Mouse (Mus musculus) MEL (cell line): ENCODE measurements around the gene Spag9. TPM values are rescaled to one million over a fixed set of nuclear protein-coding genes. Genes with fewer than 3 reads are reported as not detected.

Experiments
- DNase-seq: peaks from one replicate; pipeline ENCODE4 v3.0.0; 2011; ENCODE audit warnings: low read depth, low spot score
- H3K27ac ChIP-seq: 2 replicates; pipeline ENCODE4 v1.5.1; 2012; ENCODE audit warnings: low read depth, mild to moderate bottlenecking, control low read depth, low read length, moderate library complexity; ENCODE audit not compliant: control insufficient read depth
- H3K27me3 ChIP-seq, 2 experiments: fragments of 150-350 bp in 1 of 2; sonication (generic) in 1 of 2; 2 replicates each; pipeline ENCODE4 v1.6.1; 2012; ENCODE audit warnings: low read length in 2 of 2, mild to moderate bottlenecking in 2 of 2, improper control_type of control experiment in 1 of 2, moderate library complexity in 1 of 2; ENCODE audit not compliant: insufficient read depth in 2 of 2, control insufficient read depth in 1 of 2
- H3K36me3 ChIP-seq, 2 experiments: 2 replicates each; pipeline ENCODE4 v1.6.1; 2012 to 2014; ENCODE audit warnings: low read length in 2 of 2, improper control_type of control experiment in 1 of 2, inconsistent platforms in 1 of 2, mild to moderate bottlenecking in 1 of 2; ENCODE audit not compliant: insufficient read depth in 2 of 2, control insufficient read depth in 1 of 2
- H3K4me1 ChIP-seq, 2 experiments: fragments of 150-350 bp in 1 of 2; sonication (generic) in 1 of 2; 2 replicates each; pipeline ENCODE4 v1.6.1; 2012; ENCODE audit warnings: low read length in 2 of 2, improper control_type of control experiment in 1 of 2, mild to moderate bottlenecking in 1 of 2; ENCODE audit not compliant: insufficient read depth in 2 of 2, control insufficient read depth in 1 of 2
- H3K4me3 ChIP-seq, 2 experiments: fragments of 150-350 bp in 1 of 2; sonication (generic) in 1 of 2; 2 replicates each; pipeline ENCODE4 v1.5.1; 2012; ENCODE audit warnings: low read depth in 2 of 2, low read length in 2 of 2, mild to moderate bottlenecking in 2 of 2, moderate library complexity in 2 of 2, control low read depth in 1 of 2, improper control_type of control experiment in 1 of 2; ENCODE audit not compliant: control insufficient read depth in 1 of 2, insufficient read depth in 1 of 2
- H3K79me2 ChIP-seq: 2 replicates; pipeline ENCODE4 v1.6.1; 2012; ENCODE audit warnings: mild to moderate bottlenecking, low read length, moderate library complexity; ENCODE audit not compliant: control insufficient read depth, poor library complexity, insufficient read depth
- H3K9ac ChIP-seq: 2 replicates; pipeline ENCODE4 v1.6.1; 2012; ENCODE audit warnings: low read depth, mild to moderate bottlenecking, control low read depth, low read length, moderate library complexity; ENCODE audit not compliant: control insufficient read depth, poor library complexity, severe bottlenecking
- H3K9me3 ChIP-seq: fragments of 150-350 bp; sonication (generic); replicated peaks from 2 replicates; pipeline ENCODE4 v1.6.1; 2012; ENCODE audit warnings: mild to moderate bottlenecking, low read length, improper control_type of control experiment, moderate library complexity; ENCODE audit not compliant: insufficient read depth
- BHLHE40 ChIP-seq: IDR thresholded peaks from 2 replicates; pipeline ENCODE4 v1.6.1; 2012; ENCODE audit warnings: low read depth, mild to moderate bottlenecking, inconsistent platforms, low read length, improper control_type of control experiment, borderline replicate concordance
- CHD2 ChIP-seq: IDR thresholded peaks from 2 replicates; pipeline ENCODE4 v1.6.1; 2011; ENCODE audit warnings: low read length, improper control_type of control experiment
- CTCF ChIP-seq, 3 experiments: IDR thresholded peaks in 2 of 3; conservative IDR thresholded peaks in 1 of 3; 2 replicates each; pipeline ENCODE4 v1.5.1; 2011 to 2012; ENCODE audit warnings: low read length in 3 of 3, low read depth in 2 of 3, mild to moderate bottlenecking in 2 of 3, improper control_type of control experiment in 1 of 3, inconsistent platforms in 1 of 3, mixed read lengths in 1 of 3, moderate library complexity in 1 of 3; ENCODE audit not compliant: control insufficient read depth in 1 of 3, insufficient read depth in 1 of 3, poor library complexity in 1 of 3, severe bottlenecking in 1 of 3
- E2F4 ChIP-seq: IDR thresholded peaks from 2 replicates; pipeline ENCODE4 v1.6.1; 2011; ENCODE audit warnings: low read depth, low read length, improper control_type of control experiment, borderline replicate concordance
- ELF1 ChIP-seq: IDR thresholded peaks from 2 replicates; pipeline ENCODE4 v1.6.1; 2014; ENCODE audit warnings: low read depth, mild to moderate bottlenecking, inconsistent platforms, low read length, improper control_type of control experiment, moderate library complexity
- EP300 ChIP-seq, 2 experiments: IDR thresholded peaks; 2 replicates each; pipeline ENCODE4 v1.6.1; 2011; ENCODE audit warnings: improper control_type of control experiment in 2 of 2, low read length in 2 of 2, low read depth in 1 of 2, mild to moderate bottlenecking in 1 of 2
- ETS1 ChIP-seq: IDR thresholded peaks from 2 replicates; pipeline ENCODE4 v1.6.1; 2012; ENCODE audit warnings: low read depth, mild to moderate bottlenecking, inconsistent platforms, low read length, improper control_type of control experiment, moderate library complexity
- GABPA ChIP-seq: IDR thresholded peaks from 2 replicates; pipeline ENCODE4 v1.6.1; 2012; ENCODE audit warnings: low read depth, mild to moderate bottlenecking, inconsistent platforms, low read length, improper control_type of control experiment, moderate library complexity
- GATA1 ChIP-seq: IDR thresholded peaks from 2 replicates; pipeline ENCODE4 v1.6.1; 2011; ENCODE audit warnings: low read depth, low read length, improper control_type of control experiment
- HCFC1 ChIP-seq: IDR thresholded peaks from 2 replicates; pipeline ENCODE4 v1.6.1; 2012; ENCODE audit warnings: low read depth, mild to moderate bottlenecking, inconsistent platforms, low read length, improper control_type of control experiment, moderate library complexity
- JUND ChIP-seq: IDR thresholded peaks from 2 replicates; pipeline ENCODE4 v1.6.1; 2011; ENCODE audit warnings: low read depth, mild to moderate bottlenecking, improper control_type of control experiment, low read length
- KAT2A ChIP-seq: conservative IDR thresholded peaks from 2 replicates; pipeline ENCODE4 v1.6.1; 2012; ENCODE audit warnings: low read depth, low read length, improper control_type of control experiment, inconsistent platforms
- MAFK ChIP-seq: IDR thresholded peaks from 2 replicates; pipeline ENCODE4 v1.6.1; 2011; ENCODE audit warnings: low read depth, mild to moderate bottlenecking, low read length, improper control_type of control experiment, borderline replicate concordance
- MAX ChIP-seq: IDR thresholded peaks from 2 replicates; pipeline ENCODE4 v1.6.1; 2011; ENCODE audit warnings: low read length, improper control_type of control experiment
- MEF2A ChIP-seq: IDR thresholded peaks from 2 replicates; pipeline ENCODE4 v1.6.1; 2014; ENCODE audit warnings: low read depth, mild to moderate bottlenecking, inconsistent platforms, low read length, improper control_type of control experiment; ENCODE audit not compliant: poor library complexity, insufficient replicate concordance, severe bottlenecking; ENCODE audit errors: extremely low read depth
- MXI1 ChIP-seq: IDR thresholded peaks from 2 replicates; pipeline ENCODE4 v1.6.1; 2011; ENCODE audit warnings: mild to moderate bottlenecking, low read depth, low read length, improper control_type of control experiment
- MYB ChIP-seq: IDR thresholded peaks from 2 replicates; pipeline ENCODE4 v1.6.1; 2011; ENCODE audit warnings: mild to moderate bottlenecking, low read depth, low read length, improper control_type of control experiment
- MYC ChIP-seq: IDR thresholded peaks from 2 replicates; pipeline ENCODE4 v1.6.1; 2011; ENCODE audit warnings: low read depth, mild to moderate bottlenecking, low read length, improper control_type of control experiment, moderate library complexity
- NELFE ChIP-seq: IDR thresholded peaks from 2 replicates; pipeline ENCODE4 v1.6.1; 2011; ENCODE audit warnings: low read depth, low read length, improper control_type of control experiment
- NRF1 ChIP-seq: IDR thresholded peaks from 2 replicates; pipeline ENCODE4 v1.6.1; 2014; ENCODE audit warnings: low read depth, mild to moderate bottlenecking, inconsistent platforms, low read length, improper control_type of control experiment, moderate library complexity; ENCODE audit not compliant: poor library complexity, insufficient read depth, severe bottlenecking
- POLR2A ChIP-seq, 2 experiments: IDR thresholded peaks; 2 replicates each; pipeline ENCODE4 v1.6.1; 2011 to 2012; ENCODE audit warnings: low read length in 2 of 2, mild to moderate bottlenecking in 2 of 2, control low read depth in 1 of 2, improper control_type of control experiment in 1 of 2, low read depth in 1 of 2, moderate library complexity in 1 of 2; ENCODE audit not compliant: control insufficient read depth in 1 of 2, insufficient read depth in 1 of 2, poor library complexity in 1 of 2
- POLR2AphosphoS5 ChIP-seq: IDR thresholded peaks from 2 replicates; pipeline ENCODE4 v1.6.1; 2012; ENCODE audit warnings: low read depth, borderline replicate concordance, mild to moderate bottlenecking, inconsistent platforms, low read length, moderate library complexity, mixed read lengths
- RAD21 ChIP-seq: IDR thresholded peaks from 2 replicates; pipeline ENCODE4 v1.6.1; 2011; ENCODE audit warnings: mild to moderate bottlenecking, low read depth, low read length, improper control_type of control experiment
- RCOR1 ChIP-seq: IDR thresholded peaks from 2 replicates; pipeline ENCODE4 v1.6.1; 2012; ENCODE audit warnings: low read depth, mild to moderate bottlenecking, inconsistent platforms, low read length, improper control_type of control experiment
- SMC3 ChIP-seq: IDR thresholded peaks from 2 replicates; pipeline ENCODE4 v1.6.1; 2011; ENCODE audit warnings: low read depth, low read length, improper control_type of control experiment
- TAL1 ChIP-seq: IDR thresholded peaks from 2 replicates; pipeline ENCODE4 v1.6.1; 2012; ENCODE audit warnings: mild to moderate bottlenecking, inconsistent platforms, low read length, moderate library complexity, mixed read lengths
- TBP ChIP-seq: IDR thresholded peaks from 2 replicates; pipeline ENCODE4 v1.8.0; 2011; ENCODE audit warnings: low read depth, low read length, improper control_type of control experiment
- TCF12 ChIP-seq: IDR thresholded peaks from 2 replicates; pipeline ENCODE4 v1.6.1; 2014; ENCODE audit warnings: low read depth, mild to moderate bottlenecking, inconsistent platforms, low read length, improper control_type of control experiment, moderate library complexity
- UBTF ChIP-seq: IDR thresholded peaks from 2 replicates; pipeline ENCODE4 v1.6.1; 2012; ENCODE audit warnings: low read depth, mild to moderate bottlenecking, inconsistent platforms, low read length, improper control_type of control experiment, moderate library complexity, borderline replicate concordance; ENCODE audit not compliant: insufficient read depth
- USF1 ChIP-seq: IDR thresholded peaks from 2 replicates; pipeline ENCODE4 v1.6.1; 2014; ENCODE audit warnings: low read depth, mild to moderate bottlenecking, inconsistent platforms, low read length, improper control_type of control experiment, moderate library complexity
- USF2 ChIP-seq, 2 experiments: IDR thresholded peaks; 2 replicates each; pipeline ENCODE4 v1.6.1; 2011 to 2012; ENCODE audit warnings: improper control_type of control experiment in 2 of 2, low read length in 2 of 2, borderline replicate concordance in 1 of 2, inconsistent platforms in 1 of 2, low read depth in 1 of 2, mild to moderate bottlenecking in 1 of 2; ENCODE audit not compliant: insufficient read depth in 1 of 2
- ZC3H11A ChIP-seq: IDR thresholded peaks from 2 replicates; pipeline ENCODE4 v1.6.1; 2012; ENCODE audit warnings: low read depth, mild to moderate bottlenecking, inconsistent platforms, low read length, improper control_type of control experiment
- ZMIZ1 ChIP-seq: IDR thresholded peaks from 2 replicates; pipeline ENCODE4 v1.6.1; 2012; ENCODE audit warnings: low read depth, mild to moderate bottlenecking, inconsistent platforms, low read length, improper control_type of control experiment, moderate library complexity
- ZNF384 ChIP-seq: IDR thresholded peaks from 2 replicates; pipeline ENCODE4 v1.6.1; 2012; ENCODE audit warnings: low read depth, mild to moderate bottlenecking, inconsistent platforms, low read length, improper control_type of control experiment
- polyA plus RNA-seq, 2 experiments: library from polyadenylated mRNA; stranded (reverse) in 1 of 2; unstranded in 1 of 2; fragments of >175 nt in 1 of 2; fragments of >200 nt in 1 of 2; gene quantifications; 2 replicates each; pipeline versions ENCODE4 v1.2.1 to v1.2.4; 2012; ENCODE audit warnings: low replicate concordance in 2 of 2, low read depth in 1 of 2; ENCODE audit not compliant: insufficient read length in 2 of 2, insufficient read depth in 1 of 2, missing spikeins in 1 of 2
- total RNA-seq: library from RNA; depleted of rRNA; stranded (reverse); fragments of 300-350 nt; gene quantifications from 2 replicates; pipeline ENCODE4 v1.2.3, GENCODE M21; 2012

Gene Spag9
- total and polyA plus RNA-seq, 3 experiments = 18.9 to 279 (median 20.6) TPM

DNA sequence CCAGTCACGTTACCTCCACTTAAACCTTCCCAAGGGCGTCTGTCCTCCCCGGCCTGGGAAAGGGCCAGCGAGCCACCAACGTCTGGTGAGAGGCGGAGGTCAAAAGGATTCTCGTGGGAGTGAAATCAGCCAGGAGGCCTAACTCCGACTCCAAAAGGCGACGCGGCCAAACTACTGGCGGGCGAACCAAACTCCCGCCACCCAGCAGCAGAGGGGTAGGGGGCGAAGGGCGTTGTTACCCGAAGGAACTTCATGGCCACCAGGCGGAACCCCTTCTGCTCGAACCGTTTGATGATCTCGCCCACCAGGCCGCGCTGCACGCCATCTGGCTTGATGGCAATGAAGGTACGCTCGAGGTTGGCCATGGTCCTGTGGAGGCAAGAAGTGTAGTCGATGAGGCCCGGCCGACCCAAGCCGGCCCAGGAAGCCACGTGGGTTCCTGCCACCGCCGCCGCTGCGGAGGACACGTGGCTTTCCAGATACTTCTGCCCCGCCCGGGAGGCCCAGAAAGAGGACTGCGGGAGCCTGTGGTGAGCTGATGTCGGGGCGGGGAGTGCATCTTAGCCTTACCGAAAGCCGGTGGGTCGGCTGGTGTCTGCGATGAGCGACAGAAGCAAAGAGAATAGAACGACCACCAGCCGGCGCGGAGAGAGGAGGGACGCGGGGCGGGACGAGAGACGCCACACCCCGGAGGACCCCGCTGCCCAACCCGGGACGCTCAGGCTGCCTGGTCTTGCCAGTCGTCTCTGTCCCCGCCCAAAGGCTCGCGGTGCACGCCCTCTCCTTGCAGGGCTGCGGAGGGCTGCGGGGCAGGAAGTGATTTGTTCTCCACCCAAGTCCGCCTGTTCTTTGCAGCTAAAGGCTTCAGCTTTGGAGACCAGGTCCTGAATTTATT is 40.4 kb upstream of the Spag9 start:
- H3K4me3 ChIP-seq = peak overlapping the region; percentile 83 to 98
- H3K27ac ChIP-seq = peak overlapping the region; percentile 83
- peak overlapping the region; percentile 87 for H3K9ac ChIP-seq
- peaks cover 0 to 33% of the 10 kb centered on the region in 2 experiments; a peak in 3 of 4 replicates for H3K4me1 ChIP-seq
- H3K9me3 ChIP-seq = no peaks in the 10 kb centered on the region
- no peaks in the 10 kb centered on the region for H3K27me3 ChIP-seq
- H3K36me3 ChIP-seq = peaks cover 13 to 23% of the 10 kb centered on the region in 2 experiments
- peaks cover 26% of the 10 kb centered on the region for H3K79me2 ChIP-seq
- DNase-seq = peak; percentile 98
- TF ChIP-seq NELFE = peak; percentile 87
- TF ChIP-seq E2F4 = no peak
- TF ChIP-seq TBP = peak; percentile 81
- TF ChIP-seq RAD21 = no peak
- TF ChIP-seq UBTF = peak; percentile 31; the same call in 1 of the 2 replicates
- TF ChIP-seq CTCF (IDR thresholded peaks at IDR 0.05 in 2 of 3, conservative IDR thresholded peaks at IDR 0.05 in 1 of 3; ENCODE audit: control insufficient read depth in 1 of 3, insufficient read depth in 1 of 3, low read depth in 2 of 3, low read length in 3 of 3, poor library complexity in 1 of 3, severe bottlenecking in 1 of 3) = no peak
- TF ChIP-seq MAX = peak; percentile 99
- TF ChIP-seq USF1 = peak; percentile 87
- peak; percentile 33; the same call in 1 of the 2 replicates for TF ChIP-seq KAT2A
- TF ChIP-seq ZNF384 = no peak
- no peak for TF ChIP-seq ZC3H11A
- 0 out of 2 replicates have a peak, but pooled peaks have one; percentile 35 for TF ChIP-seq NRF1
- TF ChIP-seq POLR2AphosphoS5 = no peak
- no peak for TF ChIP-seq MEF2A
- no peak for TF ChIP-seq EP300 (IDR thresholded peaks at IDR 0.05; ENCODE audit: low read depth in 1 of 2, low read length in 2 of 2)
- TF ChIP-seq GATA1 = no peak
- TF ChIP-seq CHD2 = no peak
- 0 out of 2 replicates have a peak, but pooled peaks have one; percentile 11 for TF ChIP-seq ETS1
- TF ChIP-seq MYB = no peak; the same call in 1 of the 2 replicates
- TF ChIP-seq JUND = no peak; the same call in 1 of the 2 replicates
- peak; percentile 56; the same call in 1 of the 2 replicates for TF ChIP-seq HCFC1
- peak; percentile 100 for TF ChIP-seq MXI1
- no peak for TF ChIP-seq TAL1
- TF ChIP-seq ZMIZ1 = 0 out of 2 replicates have a peak, but pooled peaks have one; percentile 72
- TF ChIP-seq MYC = peak; percentile 100
- TF ChIP-seq ELF1 = peak; percentile 77
- no peak for TF ChIP-seq GABPA
- 0 out of 2 replicates have a peak, but pooled peaks have one; percentile 34 for TF ChIP-seq BHLHE40
- no peak for TF ChIP-seq SMC3
- TF ChIP-seq TCF12 = no peak; the same call in 1 of the 2 replicates
- no peak for TF ChIP-seq MAFK
- TF ChIP-seq USF2 (IDR thresholded peaks at IDR 0.05; ENCODE audit: borderline replicate concordance in 1 of 2, insufficient read depth in 1 of 2, low read depth in 1 of 2, low read length in 2 of 2) = 0 out of 4 replicates have a peak, but pooled peaks of 1 of the 2 experiments have one; percentile 47
- peak; percentile 49 to 91; a peak in 3 of 4 replicates for TF ChIP-seq POLR2A (IDR thresholded peaks at IDR 0.05; ENCODE audit: control insufficient read depth in 1 of 2, insufficient read depth in 1 of 2, low read depth in 1 of 2, low read length in 2 of 2, poor library complexity in 1 of 2)
- TF ChIP-seq RCOR1 = peak; percentile 57; the same call in 1 of the 2 replicates
